Mouse (Mus musculus) hindbrain, embryonic 16.5 days (tissue): Measurements from ENCODE around the gene Idh3a. TPM values are rescaled to one million over a fixed set of nuclear protein-coding genes. Genes with fewer than 3 reads are reported as not detected.
A peak's percentile ranks its signal among the peaks of the same experiment; 100 is the strongest.

ENCODE experiments used
- ATAC-seq: fragments of 200-750 bp; cut with Nextera tagmentation; 2 replicates; pipeline ENCODE4 v1.8.0; 2017; ENCODE audit warnings: moderate TSS enrichment, moderate library complexity
- H3K27ac ChIP-seq: fragments of 300-500 bp; sonication (generic); 2 replicates; pipeline ENCODE4 v1.5.1; 2014; ENCODE audit warnings: low read depth, mild to moderate bottlenecking, control low read depth, low read length, moderate library complexity
- H3K27me3 ChIP-seq: fragments of 300-500 bp; sonication (generic); replicated peaks from 2 replicates; pipeline ENCODE4 v1.6.1; 2014; ENCODE audit warnings: low read length; ENCODE audit not compliant: control insufficient read depth, insufficient read depth
- H3K36me3 ChIP-seq: fragments of 300-500 bp; sonication (generic); 2 replicates; pipeline ENCODE4 v1.6.1; 2014; ENCODE audit warnings: mild to moderate bottlenecking, low read length, moderate library complexity, mixed read lengths; ENCODE audit not compliant: control insufficient read depth, insufficient read depth
- H3K4me1 ChIP-seq: fragments of 300-500 bp; sonication (generic); 2 replicates; pipeline ENCODE4 v1.6.1; 2014; ENCODE audit warnings: low read depth, low read length; ENCODE audit not compliant: control insufficient read depth, insufficient read depth
- H3K4me2 ChIP-seq: fragments of 300-500 bp; sonication (generic); 2 replicates; pipeline ENCODE4 v1.6.1; 2014; ENCODE audit warnings: mild to moderate bottlenecking, low read length, control low read depth, moderate library complexity
- H3K4me3 ChIP-seq: fragments of 300-500 bp; sonication (generic); 2 replicates; pipeline ENCODE4 v1.5.1; 2014; ENCODE audit warnings: mild to moderate bottlenecking, low read length, control low read depth, moderate library complexity
- H3K9ac ChIP-seq: fragments of 300-500 bp; sonication (generic); 2 replicates; pipeline ENCODE4 v1.6.1; 2014; ENCODE audit warnings: low read depth, mild to moderate bottlenecking, control low read depth, low read length, moderate library complexity
- H3K9me3 ChIP-seq: fragments of 300-500 bp; sonication (generic); 2 replicates; pipeline ENCODE4 v1.6.1; 2014; ENCODE audit warnings: mild to moderate bottlenecking, low read length, moderate library complexity; ENCODE audit not compliant: control insufficient read depth
- WGBS: fragments of 180-500 bp; shearing (Covaris S2); extraction: QIAGEN DNeasy Blood & Tissue Kit; methylation state at CpG from one replicate; pipeline ENCODE4 v1.1.7; 2014; 5-methylcytosine and 5-hydroxymethylcytosine counted together
- polyA plus RNA-seq: library from polyadenylated mRNA; unstranded; fragments of >200 nt; fragmentation: Nextera tagmentation; extraction: Ambion mirVana; gene quantifications from 2 replicates; pipeline ENCODE4 v1.2.1, GENCODE M21; 2015

The Idh3a gene
- polyA plus RNA-seq, result 164 and 191 TPM in 2 replicates

GRCm38 (mm10) chr9:54586199-54587061 is at the start of gene Idh3a:
Gene Idh3a, plus strand, starts transcription at chr9:54586334.
- H3K27ac ChIP-seq, result peak within 1 kb of the TSS; percentile 72
- peak within 1 kb of the TSS; percentile 97 for H3K9ac ChIP-seq
- peak; percentile 99 for ATAC-seq
- peak within 1 kb of the TSS; percentile 88 for H3K4me2 ChIP-seq
- no peaks in the 10 kb centered on the region for H3K9me3 ChIP-seq
- peaks cover 8% of the 10 kb centered on the region for H3K36me3 ChIP-seq
- H3K27me3 ChIP-seq, result no peaks in the 10 kb centered on the region
- peak within 1 kb of the TSS; percentile 98 for H3K4me3 ChIP-seq
- peaks cover 15% of the 10 kb centered on the region for H3K4me1 ChIP-seq
- 0% methylated on average over 55 of the region's 73 CpGs for WGBS

DNA sequence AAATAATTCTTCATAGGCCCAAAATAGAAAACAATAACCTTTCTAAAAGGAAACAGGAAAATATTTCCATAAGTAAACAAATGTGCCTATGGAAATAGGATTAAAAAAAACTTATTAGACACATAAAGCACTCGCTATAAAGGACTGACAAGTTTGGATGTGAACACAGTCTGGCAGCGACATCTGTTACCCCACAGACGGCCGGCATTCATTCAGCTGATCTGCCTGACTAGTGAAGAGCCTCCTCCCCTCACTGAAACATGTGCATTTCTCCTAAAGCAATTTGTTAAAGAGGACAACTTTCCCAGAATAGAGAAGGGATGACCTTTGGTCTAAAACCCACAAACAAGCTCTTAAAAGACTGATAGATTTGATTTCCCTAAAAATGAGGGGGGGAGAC is 49.1 kb upstream of the Idh3a start:
- H3K27me3 ChIP-seq, result no peaks in the 10 kb centered on the region
- ATAC-seq, result no peak
- no peaks in the 10 kb centered on the region for H3K9me3 ChIP-seq
- no peaks in the 10 kb centered on the region for H3K36me3 ChIP-seq
- H3K4me1 ChIP-seq, result peaks cover 9% of the 10 kb centered on the region; the same call in 1 of the 2 replicates
- no peak overlapping the region for H3K9ac ChIP-seq
- WGBS, result 9% methylated on average over 4 of the region's 4 CpGs
- H3K4me3 ChIP-seq, result no peak overlapping the region
- no peak overlapping the region for H3K4me2 ChIP-seq
- no peak overlapping the region for H3K27ac ChIP-seq

GRCm38 (mm10) chr9:54537480-54537879 is 48.7 kb upstream of the Idh3a start:
- Histone ChIP-seq H3K9me3 (no peaks in the 10 kb centered on the region), H3K27me3 (no peaks in the 10 kb centered on the region), H3K4me3 (no peak overlapping the region), H3K27ac (no peak overlapping the region), H3K4me2 (no peak overlapping the region), H3K36me3 (no peaks in the 10 kb centered on the region), H3K9ac (no peak overlapping the region), H3K4me1 (peaks cover 9% of the 10 kb centered on the region; the same call in 1 of the 2 replicates)
- ATAC-seq, result no peak
- WGBS, result 63% methylated on average over 3 of the region's 3 CpGs

- no peaks in the 10 kb centered on the region for H3K27me3 ChIP-seq
- H3K4me2 ChIP-seq, result no peak overlapping the region
- H3K36me3 ChIP-seq, result no peaks in the 10 kb centered on the region
- H3K4me3 ChIP-seq, result no peak overlapping the region
- 97% methylated on average over 3 of the region's 3 CpGs for WGBS
- H3K4me1 ChIP-seq, result peaks cover 9% of the 10 kb centered on the region; the same call in 1 of the 2 replicates
- ATAC-seq, result no peak
- H3K9me3 ChIP-seq, result no peaks in the 10 kb centered on the region
- no peak overlapping the region for H3K9ac ChIP-seq
- H3K27ac ChIP-seq, result no peak overlapping the region
Measured at GRCm38 (mm10) chr9:54538244-54538643, 47.9 kb upstream of the Idh3a start.

DNA sequence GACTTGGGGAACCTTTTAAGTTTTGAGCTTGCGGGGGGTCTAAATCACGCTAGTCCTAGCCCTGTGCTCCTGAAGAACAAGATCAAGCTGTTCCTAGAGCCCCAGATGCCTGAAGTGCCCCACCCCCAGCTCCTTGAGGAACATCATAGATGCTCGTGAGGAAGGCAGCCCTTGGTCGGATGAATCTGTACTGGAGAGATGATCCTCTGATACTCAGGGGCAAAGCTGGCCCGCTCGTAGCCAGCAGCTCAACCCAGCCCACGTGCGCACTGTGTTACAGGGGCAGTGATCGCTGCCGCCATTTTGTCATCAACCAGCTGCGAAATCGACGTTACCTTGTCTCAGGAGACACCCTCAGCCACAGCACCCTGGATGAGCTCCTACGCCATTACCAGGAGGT is 47.5 kb upstream of the Idh3a start, which contains the start of gene Sh2d7:
Sh2d7 (plus strand) TSS at position 301 of the 400 bp plus-strand sequence.
- ATAC-seq, result no peak
- Histone ChIP-seq H3K9me3 (no peaks in the 10 kb centered on the region), H3K27me3 (no peaks in the 10 kb centered on the region), H3K9ac (no peak within 1 kb of the TSS), H3K4me3 (no peak within 1 kb of the TSS), H3K27ac (no peak within 1 kb of the TSS), H3K4me1 (peaks cover 8% of the 10 kb centered on the region; the same call in 1 of the 2 replicates), H3K4me2 (no peak within 1 kb of the TSS), H3K36me3 (no peaks in the 10 kb centered on the region)
- 91% methylated on average over 14 of the region's 14 CpGs for WGBS

- no peak for ATAC-seq
- no peak overlapping the region for H3K4me3 ChIP-seq
- no peak overlapping the region for H3K9ac ChIP-seq
- 81% methylated on average over 5 of the region's 5 CpGs for WGBS
- H3K9me3 ChIP-seq, result no peaks in the 10 kb centered on the region
- H3K27me3 ChIP-seq, result no peaks in the 10 kb centered on the region
- no peak overlapping the region for H3K27ac ChIP-seq
- H3K4me1 ChIP-seq, result peaks cover 3% of the 10 kb centered on the region; the same call in 1 of the 2 replicates
- H3K36me3 ChIP-seq, result 0 out of 2 replicates have a peak, but pooled peaks cover 2% of the 10 kb centered on the region
- H3K4me2 ChIP-seq, result no peak overlapping the region
Measured at GRCm38 (mm10) chr9:54540801-54541200, 45.3 kb upstream of the Idh3a start.

- H3K4me3 ChIP-seq, result no peak overlapping the region
- 0 out of 2 replicates have a peak, but pooled peaks cover 2% of the 10 kb centered on the region for H3K36me3 ChIP-seq
- H3K27ac ChIP-seq, result no peak overlapping the region
- WGBS, result 84% methylated on average over 9 of the region's 9 CpGs
- no peak overlapping the region for H3K4me2 ChIP-seq
- H3K27me3 ChIP-seq, result no peaks in the 10 kb centered on the region
- no peaks in the 10 kb centered on the region for H3K9me3 ChIP-seq
- no peaks in the 10 kb centered on the region for H3K4me1 ChIP-seq
- ATAC-seq, result no peak
- no peak overlapping the region for H3K9ac ChIP-seq
Measured at GRCm38 (mm10) chr9:54544212-54544953, 41.8 kb upstream of the Idh3a start.

DNA sequence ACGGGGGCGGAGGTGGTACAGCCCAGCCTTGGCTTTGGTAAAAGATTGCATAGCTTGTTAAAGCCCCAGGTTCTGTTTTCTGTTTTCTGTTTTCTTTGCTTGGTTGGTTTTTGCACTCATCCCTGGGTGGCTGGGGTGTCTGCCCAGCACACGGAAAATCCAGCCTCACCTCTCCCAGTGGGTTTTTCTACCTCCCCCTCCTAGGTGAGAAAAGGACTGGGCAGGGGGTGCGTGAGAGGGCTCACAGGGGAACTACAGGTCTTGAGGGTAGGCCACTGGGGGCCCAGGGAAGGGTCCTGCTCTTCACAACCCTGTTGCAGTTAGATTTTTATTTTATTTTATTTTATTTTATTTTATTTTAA is 41.2 kb upstream of the Idh3a start:
- Histone ChIP-seq H3K4me3 (no peak overlapping the region), H3K27ac (no peak overlapping the region), H3K27me3 (no peaks in the 10 kb centered on the region), H3K9ac (no peak overlapping the region), H3K9me3 (no peaks in the 10 kb centered on the region), H3K36me3 (0 out of 2 replicates have a peak, but pooled peaks cover 2% of the 10 kb centered on the region), H3K4me2 (no peak overlapping the region), H3K4me1 (no peaks in the 10 kb centered on the region)
- 88% methylated on average over 4 of the region's 4 CpGs for WGBS
- ATAC-seq, result no peak

DNA sequence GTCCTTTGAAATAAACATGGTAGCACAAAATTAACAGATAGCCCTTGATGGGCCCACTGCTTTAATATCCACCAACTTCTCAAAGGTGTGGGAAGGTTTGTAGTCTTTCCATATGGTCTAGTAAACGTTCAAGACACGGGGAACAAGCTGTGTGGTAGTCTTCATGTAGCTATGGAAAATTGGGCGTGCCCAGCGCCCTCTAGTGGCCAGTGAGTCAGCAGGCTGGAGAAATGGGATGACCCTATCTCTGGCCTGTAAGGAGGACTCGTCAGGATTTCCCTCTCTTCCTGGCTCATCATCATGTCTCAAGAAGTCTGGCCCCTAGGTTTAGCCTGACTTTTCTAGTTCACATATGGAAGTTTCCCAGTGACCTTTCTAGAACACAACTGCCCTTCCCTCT is 38.6 kb upstream of the Idh3a start:
- H3K9me3 ChIP-seq, result no peaks in the 10 kb centered on the region
- 21% methylated on average over 5 of the region's 5 CpGs for WGBS
- 0 out of 2 replicates have a peak, but pooled peaks cover 2% of the 10 kb centered on the region for H3K36me3 ChIP-seq
- no peak overlapping the region for H3K4me2 ChIP-seq
- ATAC-seq, result no peak
- no peak overlapping the region for H3K9ac ChIP-seq
- H3K4me1 ChIP-seq, result no peaks in the 10 kb centered on the region
- H3K4me3 ChIP-seq, result no peak overlapping the region
- H3K27me3 ChIP-seq, result no peaks in the 10 kb centered on the region
- no peak overlapping the region for H3K27ac ChIP-seq
